In the genomic region with DNA sequence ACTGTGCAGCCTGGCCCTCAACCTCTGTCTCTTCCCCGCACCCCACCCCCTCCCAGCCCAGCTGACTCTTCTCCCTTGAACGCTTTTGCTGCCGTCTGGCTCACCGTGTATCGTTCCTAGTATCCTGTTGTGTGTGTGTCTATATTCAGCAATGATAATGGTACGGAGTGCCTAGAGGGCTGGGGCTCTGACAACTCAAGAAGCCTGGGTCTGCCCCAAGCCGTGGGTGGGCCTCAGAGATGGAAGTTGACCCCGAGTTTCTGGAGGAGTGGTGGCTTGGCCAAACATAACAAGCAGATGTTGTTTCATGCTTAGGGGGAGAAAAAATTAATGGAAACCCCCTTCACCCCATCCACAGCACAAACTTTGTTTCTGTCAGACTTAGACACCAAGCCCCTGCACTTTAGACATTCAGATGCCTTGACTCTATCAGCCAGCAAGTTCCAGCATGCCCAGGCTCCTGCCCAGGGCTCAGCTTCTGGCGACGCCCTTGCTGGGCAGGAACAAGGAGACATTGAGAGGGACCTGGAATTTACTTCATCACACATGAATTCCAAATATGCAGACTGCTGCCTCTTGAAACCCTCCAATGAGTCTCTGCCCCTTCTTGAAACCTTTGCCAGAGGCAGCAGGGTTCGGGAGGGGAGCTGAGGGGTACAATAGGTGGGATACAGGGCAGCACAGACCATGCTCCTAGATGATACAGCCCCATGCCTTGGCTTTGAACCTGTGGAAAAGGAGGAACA, we compare ENCODE assay signal across 9 mouse cellular contexts.
DNase-seq lines count a peak whose midpoint lies in the region; ATAC-seq lines count a peak whose summit lies in the region.
"Had no signal": no experiment of that assay in that cellular context is flagged by ENCODE, and none has a peak within 500 bp of the region (broad histone marks: within the 10 kb centered on the region; RNA-seq: fewer than 3 reads in every experiment).

No protein-coding gene starts in this region.

- H3K4me3 ChIP-seq in forebrain, embryonic 10.5 days, result no peak overlapping the region
- H3K4me3 ChIP-seq in forebrain, embryonic 13.5 days, result no peak overlapping the region
- H3K4me3 ChIP-seq: intestine, embryonic 15.5 days had no signal

- no peak overlapping the region for H3K4me2 ChIP-seq in forebrain, embryonic 13.5 days
- H3K4me2 ChIP-seq: intestine, embryonic 15.5 days had no signal

- DNase-seq in forebrain, embryonic 10.5 days (ENCODE audit: extremely low spot score, low spot score), result no peak
- peak; percentile 46 for DNase-seq in kidney, postnatal 10 days
- no peak for DNase-seq in kidney, postnatal 25 days
- DNase-seq in fibroblast of lung, adult 2 months (ENCODE audit: low read depth), result peak; percentile 38
- peak; percentile 72 for DNase-seq in lung, postnatal 36 days
- no peak for DNase-seq in yolk sac, embryonic 10.5 days (ENCODE audit: low spot score)

- H3K9ac ChIP-seq in forebrain, embryonic 13.5 days, result no peak overlapping the region
- H3K9ac ChIP-seq: intestine, embryonic 15.5 days had no signal

- no peaks in the 10 kb centered on the region for H3K9me3 ChIP-seq in forebrain, embryonic 10.5 days
- no peaks in the 10 kb centered on the region for H3K9me3 ChIP-seq in forebrain, embryonic 13.5 days (replicated peaks)
- H3K9me3 ChIP-seq: intestine, embryonic 15.5 days had no signal

- 65% methylated on average over 11 of the region's 11 CpGs for WGBS in forebrain, embryonic 10.5 days
- 64% methylated on average over 11 of the region's 11 CpGs for WGBS in forebrain, embryonic 13.5 days

- no peak for ATAC-seq in forebrain, embryonic 13.5 days
- no peak for ATAC-seq in inflammation-experienced regulatory T-cells, adult 6 months
- ATAC-seq: intestine, embryonic 15.5 days had no signal

- H3K36me3 ChIP-seq in forebrain, embryonic 10.5 days (replicated peaks), result peaks cover 10% of the 10 kb centered on the region
- no peaks in the 10 kb centered on the region for H3K36me3 ChIP-seq in forebrain, embryonic 13.5 days (ENCODE audit: poor library complexity, severe bottlenecking)

- H3K27ac ChIP-seq in forebrain, embryonic 10.5 days, result peak overlapping the region; percentile 54
- no peak overlapping the region for H3K27ac ChIP-seq in forebrain, embryonic 13.5 days
- H3K27ac ChIP-seq: intestine, embryonic 15.5 days had no signal

- H3K4me1 ChIP-seq in forebrain, embryonic 10.5 days, result peaks cover 18% of the 10 kb centered on the region
- H3K4me1 ChIP-seq in forebrain, embryonic 13.5 days, result peaks cover 4% of the 10 kb centered on the region; the same call in 1 of the 2 replicates

- H3K27me3 ChIP-seq in forebrain, embryonic 10.5 days (ENCODE audit: poor library complexity, severe bottlenecking), result no peaks in the 10 kb centered on the region
- no peaks in the 10 kb centered on the region for H3K27me3 ChIP-seq in forebrain, embryonic 13.5 days
- H3K27me3 ChIP-seq: intestine, embryonic 15.5 days had no signal

Comparison
In these comparisons a context has a peak if more than half of its experiments do, and no peak if none do; other contexts are left out.
1. DNase-seq: peak in kidney, postnatal 10 days (single experiment), fibroblast of lung, adult 2 months (single experiment) and lung, postnatal 36 days (single experiment); none in forebrain, embryonic 10.5 days (single experiment), kidney, postnatal 25 days (0 of 2) and yolk sac, embryonic 10.5 days (single experiment).